Mouse (Mus musculus): ENCODE measurements around the gene Btnl9.
"Not testable (repeated sequence)": the region's sequence is repeated elsewhere in the genome, so short reads cannot be mapped to it uniquely, and the experiment has no call there.

Btnl9 gene

DNA sequence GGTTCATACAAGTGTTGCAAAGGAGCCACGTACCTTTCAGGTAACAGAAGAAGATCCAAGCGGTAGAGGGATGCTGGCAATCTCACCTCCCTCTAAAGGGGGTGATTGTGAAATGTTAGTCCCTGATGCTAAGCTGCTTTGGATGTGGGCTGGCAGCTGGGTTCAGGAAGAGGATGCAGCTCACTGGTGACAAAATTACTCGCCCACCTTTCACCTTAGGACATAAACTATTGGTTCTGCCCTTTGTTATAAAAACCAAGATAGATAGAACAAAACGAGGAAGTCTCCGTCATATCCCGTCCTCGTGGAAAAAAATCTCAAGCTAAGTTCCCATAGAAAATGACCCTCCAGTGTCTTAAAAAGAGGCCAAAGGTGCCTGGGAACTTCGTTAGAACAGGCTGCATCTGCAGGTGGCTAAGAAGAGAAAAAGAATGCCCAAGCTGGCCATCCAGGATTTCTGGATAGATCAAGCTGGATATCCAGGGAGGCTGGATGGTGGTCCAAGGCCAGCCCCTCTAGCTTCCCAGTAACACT is at the start of gene Btnl9:
Gene Btnl9 (minus strand): TSS at position 205 of the 534 bp plus-strand sequence.
- no peak for DNase-seq (ENCODE audit: low spot score)

DNA sequence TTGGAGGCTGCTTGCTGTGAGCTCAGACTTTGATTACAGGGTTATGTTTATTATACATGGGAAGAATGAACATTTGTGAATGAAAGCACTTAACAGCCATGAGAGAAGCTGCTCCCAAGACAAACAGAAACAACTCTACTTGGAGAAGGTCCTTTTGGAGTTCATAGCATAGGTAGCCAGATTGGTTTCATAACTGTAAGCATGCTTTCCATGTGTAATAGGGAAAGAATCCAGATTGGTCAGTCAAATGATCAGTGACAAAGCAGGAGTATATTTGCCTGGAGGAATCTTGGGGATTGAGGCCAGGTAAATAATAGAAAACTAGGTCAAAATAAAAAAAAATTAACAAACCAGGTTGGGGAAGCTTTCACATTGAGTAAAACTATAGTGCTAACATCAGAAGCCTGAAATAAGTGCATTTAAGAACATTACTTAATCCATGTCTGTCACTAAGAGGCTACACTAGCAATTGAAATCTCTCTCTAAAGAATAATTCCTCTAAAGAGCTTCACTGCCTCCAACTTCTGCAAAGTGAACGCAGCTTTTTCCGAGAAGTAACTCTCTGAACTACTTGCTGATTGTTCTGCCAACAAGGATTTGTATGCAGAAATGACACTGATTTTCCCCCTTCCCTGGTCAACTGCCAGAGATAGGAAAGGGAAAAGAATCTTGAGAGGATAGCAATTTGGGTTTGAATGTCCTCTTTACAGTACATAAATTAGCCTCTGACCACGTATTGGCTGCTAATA is 48.7 kb upstream of the Btnl9 start:
- no peak for DNase-seq (ENCODE audit: low spot score)

DNA sequence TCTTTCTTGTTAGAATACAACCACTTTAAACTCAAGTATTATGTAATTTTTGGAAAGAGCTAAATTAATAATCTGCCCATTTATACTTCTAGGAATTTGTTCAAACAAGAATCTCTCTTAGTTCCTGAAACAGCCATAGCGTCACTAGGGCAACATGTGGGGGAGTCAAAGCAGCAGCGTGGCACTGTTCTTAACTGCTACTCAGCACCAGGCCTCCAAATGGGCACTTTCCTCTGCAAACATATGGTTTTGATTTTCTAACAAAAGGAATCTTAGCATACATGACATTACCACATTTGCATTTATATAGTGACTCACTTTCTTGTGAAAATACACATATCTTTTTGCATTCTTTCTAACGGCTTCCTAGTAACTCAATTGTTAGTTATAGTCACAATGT is 45.8 kb upstream of the Btnl9 start:
- DNase-seq (ENCODE audit: low spot score): no peak

DNA sequence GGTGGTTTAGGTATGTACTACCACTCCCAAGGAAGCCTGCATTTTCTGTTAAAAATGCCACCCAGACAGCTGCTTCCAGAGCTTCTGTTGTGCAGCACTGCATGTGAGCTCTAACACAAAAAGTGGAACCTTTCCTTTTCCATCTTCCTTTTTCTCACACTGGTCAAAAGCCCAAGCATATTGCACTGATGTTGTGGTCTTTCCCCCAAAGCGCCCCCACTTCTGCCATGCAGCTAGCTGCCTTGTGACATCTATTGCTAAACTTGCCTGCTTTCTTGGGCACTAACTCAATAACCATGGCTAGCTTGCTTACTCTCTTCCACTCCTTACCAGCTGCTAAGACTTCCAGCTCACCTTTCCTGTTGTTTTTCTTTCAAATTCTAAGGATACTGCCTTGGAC is 37.5 kb upstream of the Btnl9 start:
- DNase-seq (ENCODE audit: low spot score): no peak

DNA sequence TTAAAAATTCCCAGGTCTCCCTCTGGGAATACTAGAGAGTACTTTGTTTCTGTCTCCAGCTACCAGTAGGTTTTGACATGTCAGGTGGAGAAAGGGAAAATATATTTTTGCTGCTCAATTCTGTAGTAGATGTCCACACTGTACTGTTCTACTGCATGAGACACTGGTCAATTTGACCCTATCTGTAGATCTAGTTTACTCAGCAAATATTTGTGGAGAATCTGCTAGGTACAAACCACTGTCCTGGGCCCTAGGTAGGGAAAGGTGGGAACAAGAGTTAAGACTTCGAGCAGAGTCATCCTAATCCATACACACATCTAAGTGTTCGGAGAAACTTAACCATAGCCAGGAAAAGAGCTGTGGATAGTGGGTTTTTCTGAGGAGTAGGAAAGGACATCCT is 32.3 kb upstream of the Btnl9 start:
- no peak for DNase-seq (ENCODE audit: low spot score)

DNA sequence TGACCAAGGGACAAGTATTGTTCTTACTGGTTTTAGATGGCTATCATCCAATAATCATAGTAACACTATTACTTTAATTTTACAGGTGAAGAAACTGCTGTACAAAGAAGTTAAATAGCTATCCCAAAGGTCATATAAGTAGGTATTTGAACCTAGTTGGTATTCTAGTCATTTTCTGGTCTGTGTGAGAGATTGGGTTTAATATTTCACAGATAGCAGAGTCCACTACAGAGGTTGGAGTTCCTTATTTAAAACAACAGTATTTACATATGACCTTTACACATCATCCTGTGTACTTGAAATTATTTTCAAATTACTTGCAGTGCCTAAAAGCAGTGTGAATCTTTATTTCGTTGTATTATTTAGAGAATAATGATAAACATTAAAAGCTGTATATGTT is 26.5 kb upstream of the Btnl9 start:
- no peak for DNase-seq (ENCODE audit: low spot score)

DNA sequence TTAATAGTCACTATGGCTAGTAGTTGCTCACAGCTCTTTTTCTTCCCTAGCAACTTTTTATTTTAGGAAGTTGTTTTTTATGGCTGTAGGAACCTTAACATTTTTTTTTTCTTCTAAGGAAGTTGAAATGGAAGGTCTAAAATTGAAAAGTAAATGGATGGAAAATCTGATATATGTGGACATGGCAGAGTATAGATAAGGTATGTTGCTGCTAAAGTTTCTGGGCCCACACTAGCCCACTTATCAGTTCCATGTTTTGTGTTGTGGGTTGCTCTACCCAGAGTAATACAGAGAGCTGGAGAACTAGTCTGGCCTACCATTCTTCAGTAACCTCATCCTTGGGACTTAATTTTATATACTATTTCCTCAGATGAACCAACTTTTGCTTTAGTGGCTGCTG is 25.6 kb upstream of the Btnl9 start:
- no peak for DNase-seq (ENCODE audit: low spot score)

DNA sequence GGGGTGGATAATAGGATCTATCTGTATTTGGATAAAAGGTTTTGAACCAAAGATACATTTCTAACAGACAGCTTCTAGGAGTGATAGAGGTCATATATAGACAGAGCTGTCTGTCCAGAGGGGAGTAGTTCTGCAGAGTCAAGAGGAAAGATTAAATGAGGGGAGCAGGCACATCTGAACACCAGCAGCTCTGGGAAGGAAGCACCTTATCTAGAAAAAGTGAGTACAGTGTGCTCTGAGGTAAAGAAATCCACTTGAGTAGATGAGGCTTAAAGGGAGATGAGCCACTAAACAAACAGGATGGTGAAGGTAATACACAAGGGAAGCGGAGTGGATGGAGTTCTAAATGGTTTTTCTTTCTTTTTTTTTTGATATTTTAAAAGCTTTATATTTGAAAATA is 20.5 kb upstream of the Btnl9 start:
- no peak for DNase-seq (ENCODE audit: low spot score)

DNA sequence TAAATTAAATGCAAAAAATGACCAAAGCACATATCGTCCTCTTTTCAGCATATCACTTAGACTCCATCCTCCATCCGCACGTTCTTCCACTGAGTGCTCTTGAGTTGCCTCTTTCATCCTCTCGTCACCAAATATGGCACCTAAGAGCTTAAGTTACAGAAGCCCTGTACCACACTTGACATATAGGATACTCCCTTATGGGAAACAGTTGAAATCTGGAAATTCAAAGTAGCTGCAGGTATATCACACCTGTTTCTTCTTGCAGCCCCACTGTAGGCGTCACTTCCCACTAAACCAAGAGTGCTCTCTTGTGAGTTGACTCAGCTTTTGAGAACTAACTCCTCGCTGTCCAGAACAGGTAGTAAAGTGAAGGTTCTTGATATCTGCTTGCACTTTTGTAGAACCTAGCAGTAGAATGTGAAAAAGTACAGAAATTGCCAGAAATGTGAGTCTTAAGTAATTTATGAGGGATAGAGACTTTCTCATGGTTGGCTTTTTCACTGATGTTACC is 18.2 kb upstream of the Btnl9 start:
- DNase-seq (ENCODE audit: low spot score): no peak

DNA sequence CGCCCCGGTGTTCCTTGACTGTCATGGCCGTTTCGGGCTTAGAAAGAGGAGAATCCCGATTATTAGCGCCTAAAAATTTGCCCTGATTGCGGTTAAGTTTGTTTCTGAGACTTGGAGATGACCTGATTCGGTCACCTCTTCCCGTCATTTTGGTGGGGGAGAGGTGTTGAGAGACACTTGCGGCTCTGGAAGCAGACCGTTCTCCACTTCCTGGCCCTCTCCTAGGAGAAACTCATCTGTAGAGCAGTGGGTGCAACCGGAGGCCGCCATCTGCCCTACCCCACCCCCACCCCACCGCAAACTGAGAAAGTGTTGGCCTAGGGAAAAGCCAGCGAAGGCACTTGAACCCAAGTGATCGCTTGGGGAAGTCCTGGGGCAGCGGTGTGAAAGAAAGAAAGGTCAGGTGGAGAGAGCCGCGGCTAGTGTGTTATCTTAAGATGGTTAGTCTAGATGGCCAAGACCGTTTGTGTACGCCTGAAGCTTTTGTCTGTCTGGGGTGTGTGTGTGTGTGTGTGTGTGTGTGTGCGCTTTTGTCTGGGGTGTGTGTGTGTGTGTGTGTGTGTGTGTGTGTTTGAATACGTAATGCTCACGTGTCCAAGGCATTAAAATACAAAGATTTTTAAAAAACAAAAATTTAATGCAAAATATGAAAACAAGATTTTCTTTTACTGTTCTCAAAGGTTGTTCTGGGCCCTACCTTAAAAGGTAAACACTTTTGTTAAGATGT is 17.0 kb upstream of the Btnl9 start:
- peak; percentile 63 for DNase-seq (ENCODE audit: low spot score)

DNA sequence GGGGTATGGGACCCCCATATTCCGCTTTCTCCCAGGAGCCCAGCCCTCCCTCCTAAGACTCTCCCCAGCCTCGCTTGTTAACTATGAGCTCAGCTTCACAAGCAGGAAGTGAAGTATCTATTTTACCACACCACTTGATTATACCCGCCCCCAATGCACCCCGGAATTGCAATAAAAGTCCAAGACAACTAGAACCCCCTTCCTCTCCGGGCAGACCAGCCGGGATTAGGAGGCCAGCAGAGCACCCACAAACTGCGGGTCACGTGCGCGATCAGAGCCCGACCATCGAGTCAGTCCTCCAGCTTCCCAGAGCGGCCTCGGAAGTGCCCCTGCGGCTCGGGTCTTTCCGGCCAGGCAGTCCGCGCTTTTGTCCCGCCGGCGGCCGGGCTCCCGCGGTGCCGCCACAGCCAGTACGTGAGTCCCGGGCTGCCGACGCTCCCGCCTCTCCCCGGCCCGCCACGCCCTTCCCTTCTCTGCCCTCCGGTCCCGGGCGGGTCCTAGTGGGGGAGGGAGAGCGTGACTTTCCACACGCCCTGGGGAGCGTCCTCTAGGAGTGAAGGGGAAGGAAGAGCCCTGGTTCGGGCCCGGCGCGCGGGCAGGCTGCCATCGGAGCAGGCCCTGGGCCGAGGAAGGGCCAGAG is 16.3 kb upstream of the Btnl9 start, which contains the start of gene Zfp62:
Gene Zfp62 (plus strand): TSS at position 164 of the 640 bp plus-strand sequence.
- peak; percentile 95 for DNase-seq (ENCODE audit: low spot score)

DNA sequence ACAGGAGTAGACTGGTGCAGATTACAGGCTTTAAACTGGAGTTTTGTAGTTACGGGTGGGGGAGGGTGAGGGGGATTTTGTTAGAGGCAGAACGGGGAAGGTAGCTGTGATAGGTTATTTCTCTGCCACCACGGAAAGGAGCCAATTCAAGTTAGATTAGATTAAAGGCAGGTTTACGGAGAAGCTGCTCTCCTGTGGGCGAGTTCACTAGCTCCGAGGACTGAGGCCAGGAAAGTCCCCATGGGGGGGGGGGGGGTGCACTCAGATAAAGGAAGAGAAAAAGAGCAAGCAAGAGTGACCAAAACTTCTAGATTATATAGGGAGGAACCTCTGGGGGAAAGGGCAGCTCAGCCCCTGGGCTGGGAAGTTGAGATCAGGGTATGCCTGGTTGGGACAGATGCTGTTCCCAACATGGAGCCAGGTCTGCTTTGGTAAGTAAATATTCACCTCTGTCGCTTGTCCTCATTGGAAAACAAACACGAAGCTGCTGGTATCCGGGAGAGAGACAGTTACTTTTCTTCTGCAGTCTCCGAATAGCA is 15.6 kb upstream of the Btnl9 start:
- peak; percentile 17 for DNase-seq (ENCODE audit: low spot score)

DNA sequence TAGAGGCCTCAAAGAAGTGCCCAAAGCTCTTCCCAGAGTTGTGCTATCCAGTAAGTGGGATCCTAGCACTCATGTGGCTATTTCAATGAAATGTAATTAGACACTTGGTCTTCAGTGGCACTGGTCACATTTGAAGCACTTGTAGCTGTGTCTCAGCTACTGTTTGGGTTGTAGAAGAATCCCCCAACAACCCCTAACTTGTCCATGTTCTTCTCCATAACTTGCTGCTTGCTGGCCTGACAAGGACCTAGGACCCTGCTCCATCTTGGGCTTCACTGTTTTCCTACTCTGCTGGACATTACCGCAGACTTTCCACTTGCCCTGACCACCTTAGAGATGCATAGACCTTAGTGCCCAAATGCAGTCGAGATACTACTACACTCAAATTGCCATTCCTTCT is 15.1 kb upstream of the Btnl9 start:
- no peak for DNase-seq (ENCODE audit: low spot score)

DNA sequence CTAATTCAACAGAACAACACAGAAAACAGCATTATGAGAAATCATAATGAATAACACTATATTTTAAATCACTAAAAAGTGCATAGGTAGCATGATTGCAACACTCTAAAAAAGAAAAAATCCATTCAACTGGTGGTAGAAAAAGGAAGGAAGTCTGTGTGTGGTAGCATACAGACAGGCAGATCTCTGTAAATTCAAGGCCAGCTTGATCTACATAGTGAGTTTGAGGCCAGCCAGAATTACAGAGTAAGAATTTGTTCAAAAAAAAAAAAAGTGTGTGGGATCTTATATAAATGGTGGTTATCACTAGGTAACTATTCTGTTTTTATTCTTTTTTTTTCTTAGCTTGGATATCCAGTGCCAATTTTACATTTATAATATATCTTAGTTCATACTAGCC is 14.2 kb upstream of the Btnl9 start:
- no peak for DNase-seq (ENCODE audit: low spot score)

DNA sequence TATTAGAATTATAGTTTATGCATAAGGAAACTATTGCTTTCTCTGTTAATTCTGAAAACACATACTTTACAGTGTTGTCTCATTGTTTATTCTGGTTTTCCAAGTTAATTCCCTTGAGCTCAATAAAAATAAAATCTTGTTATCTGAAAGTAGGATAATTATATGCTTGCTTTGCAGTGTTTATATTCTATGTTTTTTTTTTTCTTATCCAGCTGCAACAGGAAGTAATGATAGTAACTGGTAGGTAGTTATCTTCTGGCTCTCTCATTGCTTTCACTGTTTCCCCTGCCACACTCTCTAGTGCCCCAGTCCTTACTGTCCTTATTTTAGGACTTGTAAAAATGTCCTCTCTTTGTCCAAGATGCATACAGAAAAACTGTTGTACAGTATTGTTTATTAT is 13.7 kb upstream of the Btnl9 start:
- DNase-seq (ENCODE audit: low spot score): no peak

DNA sequence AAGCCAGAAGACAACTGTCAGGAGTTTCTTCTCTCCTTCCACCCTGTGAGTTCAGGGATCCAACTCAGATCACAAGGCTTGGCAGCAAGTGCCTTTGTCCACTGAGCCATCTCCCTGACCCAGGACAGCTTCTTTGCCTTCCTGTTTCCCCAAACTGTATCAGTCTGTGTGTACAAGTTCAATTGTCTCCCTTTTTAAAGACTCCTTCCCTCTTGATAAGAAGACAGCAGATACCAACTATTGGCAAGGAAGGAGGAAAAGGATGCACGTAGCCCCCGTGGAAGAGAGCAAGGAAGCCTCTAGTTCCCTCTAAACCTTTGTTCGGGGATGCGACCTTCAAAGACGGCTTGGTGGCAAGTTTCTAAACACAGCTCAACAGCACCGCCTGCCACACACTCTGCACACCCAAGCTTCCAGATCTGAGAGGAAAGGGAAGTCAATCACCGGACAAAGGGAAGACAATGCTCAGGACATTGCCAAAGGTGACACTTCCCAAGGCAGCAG is 8.9 kb upstream of the Btnl9 start:
- DNase-seq (ENCODE audit: low spot score): no peak

DNA sequence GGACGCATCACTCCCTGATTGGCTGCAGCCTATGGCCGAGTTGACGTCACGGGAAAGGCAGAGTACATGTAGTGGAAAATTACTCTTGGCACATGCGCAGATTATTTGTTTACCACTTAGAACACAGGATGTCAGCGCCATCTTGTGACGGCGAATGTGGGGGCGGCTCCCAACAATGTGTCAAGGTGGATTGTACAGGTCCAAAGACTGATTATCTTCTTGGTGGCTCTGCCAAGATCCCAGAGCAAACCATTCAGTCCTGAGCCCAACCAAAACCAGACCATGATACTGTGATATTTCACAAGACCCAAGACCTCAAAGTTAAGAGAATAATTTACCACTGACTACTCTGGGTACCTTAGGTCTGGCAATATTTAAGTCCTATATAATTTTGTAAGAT is 7.8 kb upstream of the Btnl9 start:
- not testable (repeated sequence) for DNase-seq (ENCODE audit: low spot score)

DNA sequence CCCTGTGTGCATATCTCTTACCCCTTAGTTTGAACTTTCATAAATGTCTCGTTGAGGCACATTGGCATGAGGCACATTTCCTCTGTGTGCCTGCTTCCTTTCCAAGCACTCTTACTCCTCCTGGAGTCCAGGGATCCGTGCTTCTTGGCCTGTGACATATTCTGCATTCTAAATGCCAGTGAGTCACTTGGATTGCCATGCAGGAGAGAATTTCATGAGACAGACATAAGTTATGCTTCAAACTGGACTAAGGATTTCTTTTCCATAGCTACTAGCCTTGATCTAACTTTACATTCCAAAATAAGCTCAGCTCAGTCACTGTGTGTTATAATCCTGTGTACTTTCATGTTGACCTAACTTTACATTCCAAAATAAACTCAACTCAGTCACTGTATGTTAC is 4.1 kb upstream of the Btnl9 start:
- DNase-seq (ENCODE audit: low spot score): no peak

DNA sequence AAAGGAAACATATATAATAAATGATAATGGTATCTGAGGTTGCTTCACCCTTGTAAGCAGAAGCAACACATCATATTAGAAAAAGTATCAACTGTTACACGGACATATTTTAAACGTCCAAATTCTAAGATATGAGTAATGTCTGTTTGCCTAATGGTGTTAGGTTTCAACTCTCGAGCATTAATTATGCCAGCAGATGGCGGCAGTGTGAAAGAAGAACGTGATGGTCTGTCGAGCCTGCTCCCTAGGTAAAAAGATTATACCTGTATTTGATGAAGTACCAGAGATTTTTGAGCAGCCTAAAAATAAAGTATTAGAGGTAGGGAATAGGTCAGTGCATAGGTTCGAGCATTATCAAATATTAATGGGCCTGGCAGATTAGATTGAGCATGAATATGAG is 2.8 kb upstream of the Btnl9 start:
- peak; percentile 67 for DNase-seq (ENCODE audit: low spot score)

DNA sequence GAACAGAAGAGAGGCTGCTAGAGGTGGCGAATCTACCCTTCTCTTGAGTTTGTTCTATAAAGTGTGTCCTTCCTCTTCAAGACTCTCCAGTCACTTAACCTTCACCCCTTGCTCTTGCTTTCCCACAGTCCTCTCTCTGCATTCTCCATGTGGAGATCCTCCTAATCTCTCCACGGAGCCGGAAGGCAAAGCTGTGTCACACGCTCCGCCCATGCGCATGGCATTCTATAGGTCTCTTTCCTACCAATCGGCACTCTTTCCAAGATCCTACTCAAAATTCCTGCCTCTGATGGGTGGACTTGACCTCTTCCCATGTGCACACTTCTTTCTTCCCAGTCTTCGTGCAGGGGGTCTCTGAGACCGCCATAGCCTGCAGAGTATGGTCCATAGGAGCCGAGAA is 742 bp upstream of the Btnl9 start:
- no peak for DNase-seq (ENCODE audit: low spot score)

DNA sequence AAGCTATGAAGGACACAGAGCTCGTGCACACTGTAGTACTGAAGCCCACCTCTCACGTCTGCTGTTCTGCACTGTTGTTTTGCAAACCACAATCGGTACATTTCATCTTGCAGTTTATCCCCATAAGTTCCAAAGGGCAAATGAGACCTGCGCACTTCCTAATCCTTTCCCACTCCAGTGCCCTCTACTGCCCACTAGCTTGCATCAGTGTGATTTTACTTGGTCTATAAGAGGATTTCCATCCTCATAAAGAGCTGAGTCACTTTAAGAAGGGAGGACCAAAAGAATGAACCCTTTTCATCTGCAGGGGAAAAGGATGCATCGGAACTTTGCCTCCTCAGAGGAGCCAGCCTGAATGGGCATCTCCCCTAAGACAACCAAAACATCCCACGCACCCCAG is 507 bp downstream of the Btnl9 start:
- no peak for DNase-seq (ENCODE audit: low spot score)

DNA sequence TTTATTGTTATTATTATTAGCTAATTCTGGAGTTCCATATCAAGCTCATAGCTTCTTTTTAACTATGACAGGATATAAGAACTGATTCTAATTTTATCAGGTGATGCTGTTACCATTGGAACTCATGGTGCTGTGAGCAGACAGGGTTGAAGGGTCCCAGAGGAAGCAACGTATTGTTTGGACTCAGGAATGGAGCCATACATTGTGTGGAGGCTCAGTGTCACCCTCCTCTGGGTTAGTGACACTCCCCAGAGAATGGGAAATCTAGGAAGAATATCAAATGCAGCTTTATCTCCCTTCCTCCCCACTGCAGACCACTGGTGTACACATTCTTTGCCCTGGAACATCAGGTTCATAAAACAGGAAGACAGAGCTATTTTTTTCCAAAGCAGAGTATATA is 3.8 kb downstream of the Btnl9 start:
- no peak for DNase-seq (ENCODE audit: low spot score)
